Mouse (Mus musculus) adrenal gland, adult 2 months (tissue): ENCODE data around the gene Gm21882. TPM values are rescaled to one million over a fixed set of nuclear protein-coding genes. Genes with fewer than 3 reads are reported as not detected.
"Not testable (repeated sequence)": the region's sequence is repeated elsewhere in the genome, so short reads cannot be mapped to it uniquely, and the experiment has no call there.

Experiments
- DNase-seq: peaks from one replicate; pipeline ENCODE4 v3.0.0; 2021
- long read RNA-seq: library from polyadenylated mRNA; stranded (forward); transcript quantifications from one replicate; pipeline ENCODE4 v2.0.0, GENCODE M21; 2021
- polyA plus RNA-seq: library from polyadenylated mRNA; depleted of rRNA; stranded (reverse); fragments of >200 nt; gene quantifications from 2 replicates; pipeline ENCODE4 v1.2.3, GENCODE M21; 2012; rRNA removed
- total RNA-seq, 2 experiments: library from RNA; stranded (reverse); gene quantifications; 2 replicates each; pipeline ENCODE4 v1.2.3; 2021

Gene Gm21882
- total RNA-seq (not detected), polyA plus RNA-seq (not detected in 2 replicates)
- long read RNA-seq = 0 reads

DNA sequence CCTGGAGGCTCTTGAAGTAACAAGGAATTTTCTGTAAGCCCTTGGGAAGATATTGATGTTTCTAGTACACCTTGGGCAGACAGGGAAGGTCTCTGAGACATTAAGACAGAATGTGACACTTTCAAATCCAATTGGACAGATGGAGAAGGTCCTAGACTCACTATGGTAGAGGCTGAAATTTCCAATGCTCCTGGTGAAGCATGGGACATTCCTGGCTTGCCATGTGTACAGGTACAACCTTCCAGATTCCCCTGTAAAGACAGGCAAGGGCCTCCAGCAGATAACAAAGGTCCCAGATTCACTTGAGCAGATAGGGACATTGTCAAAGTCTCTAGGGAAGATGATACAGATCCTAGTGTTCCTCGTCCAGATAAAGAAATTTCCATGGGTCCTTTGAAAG lies at the start of gene Gm21882:
Gene Gm21882 (minus strand): TSS at position 101 of the 400 bp plus-strand sequence.
- not testable (repeated sequence) for DNase-seq

Other genes starting within 250 kb of the Gm21882 start
- gene Gm21865, start 64.6 kb downstream of the Gm21882 start, total RNA-seq = not detected
- gene Gm21865, start 64.6 kb downstream of the Gm21882 start, polyA plus RNA-seq = not detected in 2 replicates